Mouse (Mus musculus) kidney, embryonic 16.5 days (tissue): ENCODE measurements around the gene Lypla2. TPM values are rescaled to one million over a fixed set of nuclear protein-coding genes. Genes with fewer than 3 reads are reported as not detected.

ENCODE experiments used
- polyA plus RNA-seq: library from polyadenylated mRNA; unstranded; fragments of >200 nt; fragmentation: Nextera tagmentation; extraction: Ambion mirVana; gene quantifications from 2 replicates; pipeline ENCODE4 v1.2.1, GENCODE M21; 2015

The Lypla2 gene
- polyA plus RNA-seq, 1 experiment from 2014 or later, result 147 TPM

Other genes with a start within 250 kb of the Lypla2 start
- gene Il22ra1, start 244.5 kb downstream of the Lypla2 start, polyA plus RNA-seq, result 0.11 TPM in 1 of 2 replicates, not detected in the other
- 0.76 and 0.86 TPM in 2 replicates for gene Myom3, start 212.9 kb downstream of the Lypla2 start, polyA plus RNA-seq
- 242 and 253 TPM in 2 replicates for gene Srsf10, start 116.9 kb downstream of the Lypla2 start, polyA plus RNA-seq
- gene Pnrc2, start 98.8 kb downstream of the Lypla2 start, polyA plus RNA-seq, result 211 and 212 TPM in 2 replicates
- 1.0 and 1.1 TPM in 2 replicates for gene Cnr2, start 77.2 kb downstream of the Lypla2 start, polyA plus RNA-seq
- 89.1 and 89.4 TPM in 2 replicates for gene Fuca1, start 51.9 kb downstream of the Lypla2 start, polyA plus RNA-seq
- gene Hmgcl, start 26.2 kb downstream of the Lypla2 start, polyA plus RNA-seq, result 86.5 and 93.2 TPM in 2 replicates
- gene Gale, start 8.9 kb downstream of the Lypla2 start, polyA plus RNA-seq, result 40.6 and 40.7 TPM in 2 replicates
- 46.8 and 48.7 TPM in 2 replicates for gene Pithd1, start 14.6 kb upstream of the Lypla2 start, polyA plus RNA-seq
- gene Eloa, start 49.1 kb upstream of the Lypla2 start, polyA plus RNA-seq, result 45.1 and 45.2 TPM in 2 replicates
- 372 and 438 TPM in 2 replicates for gene Rpl11, start 80.8 kb upstream of the Lypla2 start, polyA plus RNA-seq
- 953 and 999 TPM in 2 replicates for gene Id3, start 170.9 kb upstream of the Lypla2 start, polyA plus RNA-seq
- gene E2f2, start 199.8 kb upstream of the Lypla2 start, polyA plus RNA-seq, result 7.3 and 8.3 TPM in 2 replicates
- gene Asap3, start 233.7 kb upstream of the Lypla2 start, polyA plus RNA-seq, result 5.8 and 6.0 TPM in 2 replicates